Comparison of ENCODE assay signal across 8 mouse cellular contexts in genomic region chr4:127169346-127170221, GRCm38 (mm10). TPM values are rescaled to one million over a fixed set of nuclear protein-coding genes. Genes with fewer than 3 reads are reported as not detected.
DNase-seq lines count a peak whose midpoint lies in the region; ATAC-seq and TF ChIP-seq lines count a peak whose summit lies in the region.

No protein-coding gene starts in this region.

- H3K9me3 ChIP-seq in CH12.LX (replicated peaks; ENCODE audit: low read length), result peaks cover 3% of the 10 kb centered on the region
- H3K9me3 ChIP-seq in forebrain, embryonic 15.5 days, result no peaks in the 10 kb centered on the region
- no peaks in the 10 kb centered on the region for H3K9me3 ChIP-seq in kidney, embryonic 15.5 days (replicated peaks)
- no peaks in the 10 kb centered on the region for H3K9me3 ChIP-seq in midbrain, embryonic 12.5 days

- TF ChIP-seq RAD21 in CH12.LX (IDR thresholded peaks at IDR 0.05; ENCODE audit: low read depth, low read length), result no peak

- dilution Hi-C loops in CH12.LX (cut with MboI; ENCODE audit: extremely low pct_ligation_motif_present, extremely low pct_unique_long_range_greater_than_20kb, low sequenced_read_pairs), result no loop called here

- no peak for TF ChIP-seq CTCF in kidney, adult 2 months (conservative IDR thresholded peaks at IDR 0.05; ENCODE audit: insufficient read depth, insufficient read length, low read depth, low read length)
- no peak for TF ChIP-seq CTCF in CH12.LX (conservative IDR thresholded peaks at IDR 0.05 in 1 of 2, IDR thresholded peaks at IDR 0.05 in 1 of 2; ENCODE audit: low read depth in 2 of 2, low read length in 2 of 2)

- H3K4me1 ChIP-seq in kidney, adult 2 months (ENCODE audit: control insufficient read depth, insufficient read depth, low read length), result no peaks in the 10 kb centered on the region
- H3K4me1 ChIP-seq in CH12.LX (ENCODE audit: control insufficient read depth in 1 of 2, insufficient read depth in 2 of 2), result peaks cover 4 to 5% of the 10 kb centered on the region in 2 experiments; a peak in 3 of 4 replicates
- peaks cover 53% of the 10 kb centered on the region for H3K4me1 ChIP-seq in forebrain, embryonic 15.5 days
- peaks cover 27% of the 10 kb centered on the region for H3K4me1 ChIP-seq in kidney, embryonic 15.5 days
- peaks cover 31% of the 10 kb centered on the region for H3K4me1 ChIP-seq in midbrain, embryonic 12.5 days

- no peak overlapping the region for H3K27ac ChIP-seq in kidney, adult 2 months (ENCODE audit: insufficient read depth, low read depth, low read length)
- no peak overlapping the region for H3K27ac ChIP-seq in CH12.LX (ENCODE audit: insufficient read depth, low read depth)
- H3K27ac ChIP-seq in forebrain, embryonic 15.5 days (replicated peaks), result peak overlapping the region; percentile 62
- H3K27ac ChIP-seq in kidney, embryonic 15.5 days, result no peak overlapping the region
- peak overlapping the region; percentile 75 for H3K27ac ChIP-seq in midbrain, embryonic 12.5 days (replicated peaks)

- ATAC-seq in forebrain, embryonic 15.5 days (replicated peaks), result peak; percentile 46
- ATAC-seq in kidney, embryonic 15.5 days (replicated peaks; ENCODE audit: low FRiP score), result peak; percentile 51
- ATAC-seq in midbrain, embryonic 12.5 days (ENCODE audit: low FRiP score, low read depth), result peak; percentile 60

- H3K36me3 ChIP-seq in kidney, adult 2 months (ENCODE audit: control insufficient read depth, insufficient read depth, low read length), result no peaks in the 10 kb centered on the region
- no peaks in the 10 kb centered on the region for H3K36me3 ChIP-seq in CH12.LX (replicated peaks in 1 of 2; ENCODE audit: control insufficient read depth in 1 of 2, insufficient read depth in 1 of 2, low read length in 1 of 2)
- no peaks in the 10 kb centered on the region for H3K36me3 ChIP-seq in forebrain, embryonic 15.5 days
- H3K36me3 ChIP-seq in kidney, embryonic 15.5 days, result no peaks in the 10 kb centered on the region
- H3K36me3 ChIP-seq in midbrain, embryonic 12.5 days, result no peaks in the 10 kb centered on the region

- DNase-seq in kidney, adult 2 months, result no peak
- no peak for DNase-seq in kidney, adult 11 months
- no peak for DNase-seq in CH12.LX (ENCODE audit: extremely low read depth)
- DNase-seq in cerebellum, adult 11-12 months, result peak; percentile 81
- no peak for DNase-seq in thymus, adult 18-20 months

- H3K79me2 ChIP-seq in CH12.LX (replicated peaks; ENCODE audit: control insufficient read depth, extremely low read depth, insufficient read depth, poor library complexity, severe bottlenecking), result no peaks in the 10 kb centered on the region

- H3K4me3 ChIP-seq in kidney, adult 2 months (ENCODE audit: insufficient read depth, low read depth, low read length), result peak overlapping the region; percentile 46; the same call in 1 of the 2 replicates
- peak overlapping the region in 2 of 3 experiments; percentile 30 to 41 for H3K4me3 ChIP-seq in CH12.LX (replicated peaks in 1 of 3; ENCODE audit: low read depth in 2 of 3, low read length in 2 of 3, poor library complexity in 1 of 3)
- peak overlapping the region; percentile 68 for H3K4me3 ChIP-seq in forebrain, embryonic 15.5 days
- H3K4me3 ChIP-seq in kidney, embryonic 15.5 days (replicated peaks), result peak overlapping the region; percentile 73
- H3K4me3 ChIP-seq in midbrain, embryonic 12.5 days, result peak overlapping the region; percentile 86

- no peak for TF ChIP-seq EP300 in CH12.LX (IDR thresholded peaks at IDR 0.05; ENCODE audit: low read length)

- H3K9ac ChIP-seq in CH12.LX (ENCODE audit: insufficient read depth, low read depth), result no peak overlapping the region; the same call in 1 of the 2 replicates
- peak overlapping the region; percentile 65 for H3K9ac ChIP-seq in forebrain, embryonic 15.5 days (replicated peaks)
- peak overlapping the region; percentile 60 for H3K9ac ChIP-seq in kidney, embryonic 15.5 days
- peak overlapping the region; percentile 88 for H3K9ac ChIP-seq in midbrain, embryonic 12.5 days (replicated peaks)

- H3K4me2 ChIP-seq in CH12.LX (ENCODE audit: insufficient read depth, low read depth, poor library complexity, severe bottlenecking), result peak overlapping the region; percentile 85
- peak overlapping the region; percentile 96 for H3K4me2 ChIP-seq in forebrain, embryonic 15.5 days (replicated peaks)
- H3K4me2 ChIP-seq in kidney, embryonic 15.5 days, result peak overlapping the region; percentile 100
- peak overlapping the region; percentile 98 for H3K4me2 ChIP-seq in midbrain, embryonic 12.5 days (replicated peaks)

- 4% methylated on average over 50 of the region's 51 CpGs for WGBS in kidney, adult 2 months
- WGBS in forebrain, embryonic 15.5 days, result 2% methylated on average over 36 of the region's 51 CpGs
- WGBS in kidney, embryonic 15.5 days, result 2% methylated on average over 44 of the region's 51 CpGs
- 2% methylated on average over 47 of the region's 51 CpGs for WGBS in midbrain, embryonic 12.5 days

- in situ Hi-C loops in CH12.LX (cut with MboI; ENCODE audit: low pct_ligation_motif_present, low pct_unique_long_range_greater_than_20kb, low sequenced_read_pairs), result no loop called here

- no peak for TF ChIP-seq POLR2A in kidney, adult 2 months (IDR thresholded peaks at IDR 0.05; ENCODE audit: low read depth, low read length)
- TF ChIP-seq POLR2A in CH12.LX (IDR thresholded peaks at IDR 0.05; ENCODE audit: low read depth, low read length), result no peak

- peaks cover 1% of the 10 kb centered on the region; the same call in 1 of the 2 replicates for H3K27me3 ChIP-seq in kidney, adult 2 months (replicated peaks; ENCODE audit: control insufficient read depth, insufficient read depth, low read length)
- peaks cover 69% of the 10 kb centered on the region for H3K27me3 ChIP-seq in CH12.LX (replicated peaks)
- no peaks in the 10 kb centered on the region; the same call in 1 of the 2 replicates for H3K27me3 ChIP-seq in forebrain, embryonic 15.5 days
- peaks cover 85% of the 10 kb centered on the region for H3K27me3 ChIP-seq in kidney, embryonic 15.5 days
- peaks cover 69% of the 10 kb centered on the region for H3K27me3 ChIP-seq in midbrain, embryonic 12.5 days

TF ChIP-seq in CH12.LX, 34 proteins besides CTCF, POLR2A, EP300 and RAD21:
- TF ChIP-seq UBTF (IDR thresholded peaks at IDR 0.05; ENCODE audit: low read depth, low read length) (peak; percentile 72), RCOR1 (conservative IDR thresholded peaks at IDR 0.05; ENCODE audit: low read depth, low read length) (no peak), BHLHE40 (IDR thresholded peaks at IDR 0.05; ENCODE audit: low read depth, low read length) (0 out of 2 replicates have a peak, but pooled peaks have one; percentile 27)

RNA-seq across cellular contexts. Expression of gene Dlgap3, which starts 0.6 kb away (rescaled TPM):
- 0.19 and 0.27 TPM in 2 replicates for polyA plus RNA-seq in kidney, adult 2 months (2012; rRNA removed)
- total RNA-seq in CH12.LX (2012; rRNA removed) (0.38 and 0.55 TPM in 2 replicates), CH12.LX (2014; rRNA removed) (0.08 TPM in 1 of 2 replicates, not detected in the other)
- polyA plus RNA-seq in CH12.LX (2012; ENCODE audit: insufficient read length, low read depth), result 0.07 and 0.37 TPM in 2 replicates
- 11.6 and 12.5 TPM in 2 replicates for polyA plus RNA-seq in forebrain, embryonic 15.5 days (2015; fragmentation: Nextera tagmentation; extraction: Ambion mirVana)
- polyA plus RNA-seq in kidney, embryonic 15.5 days (2015; fragmentation: Nextera tagmentation; extraction: Ambion mirVana), result 0.69 and 0.70 TPM in 2 replicates
- 8.2 and 8.3 TPM in 2 replicates for polyA plus RNA-seq in midbrain, embryonic 12.5 days (2016; fragmentation: Nextera tagmentation; extraction: Ambion mirVana)

RNA-seq across cellular contexts. Expression of gene Tmem35b, which starts 46.1 kb away (rescaled TPM):
- 28.6 and 29.0 TPM in 2 replicates for polyA plus RNA-seq in kidney, adult 2 months (2012; rRNA removed)
- total RNA-seq in CH12.LX (2012; rRNA removed) (8.4 and 14.2 TPM in 2 replicates), CH12.LX (2014; rRNA removed) (8.3 and 9.4 TPM in 2 replicates)
- polyA plus RNA-seq in CH12.LX (2012; ENCODE audit: insufficient read length, low read depth), result 5.5 and 7.1 TPM in 2 replicates
- polyA plus RNA-seq in forebrain, embryonic 15.5 days (2015; fragmentation: Nextera tagmentation; extraction: Ambion mirVana), result 13.1 and 14.2 TPM in 2 replicates
- polyA plus RNA-seq in kidney, embryonic 15.5 days (2015; fragmentation: Nextera tagmentation; extraction: Ambion mirVana), result 23.8 and 26.1 TPM in 2 replicates
- polyA plus RNA-seq in midbrain, embryonic 12.5 days (2016; fragmentation: Nextera tagmentation; extraction: Ambion mirVana), result 16.8 and 18.0 TPM in 2 replicates

Comparison
In these comparisons a context has a peak if more than half of its experiments do, and no peak if none do; other contexts are left out.
1. H3K27ac ChIP-seq: peak in forebrain, embryonic 15.5 days (single experiment) and midbrain, embryonic 12.5 days (single experiment); none in kidney, adult 2 months (single experiment), CH12.LX (single experiment) and kidney, embryonic 15.5 days (single experiment).
2. H3K4me3 ChIP-seq: peak in every context shown above with its lines; median percentile 86 in midbrain, embryonic 12.5 days; 73 in kidney, embryonic 15.5 days; 68 in forebrain, embryonic 15.5 days; 46 in kidney, adult 2 months; 36 in CH12.LX.
3. Peak in every context shown above with its lines, with median percentiles within 50 percentile points of each other: H3K4me2 ChIP-seq and ATAC-seq.